Mouse (Mus musculus) gastrocnemius, adult 2 months (tissue): ENCODE measurements around the gene 1110004F10Rik. TPM values are rescaled to one million over a fixed set of nuclear protein-coding genes. Genes with fewer than 3 reads are reported as not detected.
"Not testable (repeated sequence)": the region's sequence is repeated elsewhere in the genome, so short reads cannot be mapped to it uniquely, and the experiment has no call there.

Experiments
- DNase-seq: peaks from one replicate; pipeline ENCODE4 v3.0.0; 2022
- H3K27ac ChIP-seq: fragments of 200-600 bp; 2 replicates; pipeline ENCODE4 v1.8.1; 2022; ENCODE audit warnings: mild to moderate bottlenecking
- H3K4me3 ChIP-seq: fragments of 200-600 bp; 2 replicates; pipeline ENCODE4 v1.8.1; 2022; ENCODE audit warnings: mild to moderate bottlenecking, moderate library complexity
- CTCF ChIP-seq: fragments of 200-600 bp; IDR thresholded peaks from 2 replicates; pipeline ENCODE4 v1.8.1; 2022; ENCODE audit warnings: antibody characterized with exemption, mild to moderate bottlenecking, moderate library complexity
- intact Hi-C: fragments of 180-260 bp; cut with DNase I; formaldehyde crosslinking; loops from one replicate; pipeline ENCODE4 v1.15.1; 2025
- total RNA-seq, 2 experiments: library from RNA; stranded (reverse); gene quantifications; 2 replicates each; pipeline ENCODE4 v1.2.3; 2021

Gene 1110004F10Rik
- total RNA-seq, 2 experiments from 2014 or later, result 43.5 to 48.3 TPM

GRCm38 (mm10) chr7:116036591-116037555 lies 2.3 kb upstream of the 1110004F10Rik start:
- DNase-seq, result peak; percentile 26
- H3K27ac ChIP-seq, result no peak overlapping the region
- intact Hi-C loops, result loop anchor here (10.0 kb wide), 2 partner anchors 492 to 1162 kb away; no protein-coding TSS in a partner anchor
- TF ChIP-seq CTCF, result no peak
- no peak overlapping the region for H3K4me3 ChIP-seq

- no peak for DNase-seq
- Histone ChIP-seq H3K27ac (no peak overlapping the region), H3K4me3 (peak overlapping the region; percentile 82; the same call in 1 of the 2 replicates)
- TF ChIP-seq CTCF, result no peak
- intact Hi-C loops, result loop anchor here (2.0 to 10.0 kb wide), 3 partner anchors 493 to 1163 kb away; no protein-coding TSS in a partner anchor
Observed at GRCm38 (mm10) chr7:116038024-116038423, 1.2 kb upstream of the 1110004F10Rik start.

GRCm38 (mm10) chr7:116038511-116038910 lies 686 bp upstream of the 1110004F10Rik start, which contains the start of gene Sox6:
Gene Sox6, minus strand, starts transcription at chr7:116038796.
- Histone ChIP-seq H3K4me3 (peak within 1 kb of the TSS; percentile 82), H3K27ac (peak within 1 kb of the TSS; percentile 89)
- TF ChIP-seq CTCF, result no peak
- intact Hi-C loops, result loop anchor here (2.0 to 10.0 kb wide), 3 partner anchors 494 to 1164 kb away; no protein-coding TSS in a partner anchor
- DNase-seq, result peak; percentile 25

GRCm38 (mm10) chr7:116039538-116040466 lies 605 bp downstream of the 1110004F10Rik start:
- Histone ChIP-seq H3K27ac (peak overlapping the region; percentile 89), H3K4me3 (peak overlapping the region; percentile 82)
- TF ChIP-seq CTCF, result peak; percentile 96
- intact Hi-C loops, result loop anchor here (1.0 to 10.0 kb wide), 6 partner anchors 495 to 1165 kb away; no protein-coding TSS in a partner anchor
- DNase-seq, result peak; percentile 90

- TF ChIP-seq CTCF, result no peak
- peak overlapping the region; percentile 82 for H3K4me3 ChIP-seq
- H3K27ac ChIP-seq, result peak overlapping the region; percentile 89; the same call in 1 of the 2 replicates
- no peak for DNase-seq
- intact Hi-C loops, result loop anchor here (1.0 to 5.0 kb wide), 3 partner anchors 588 to 1118 kb away; no protein-coding TSS in a partner anchor
Observed at GRCm38 (mm10) chr7:116040470-116041019, 1.3 kb downstream of the 1110004F10Rik start.

- TF ChIP-seq CTCF, result no peak
- DNase-seq, result no peak
- no peak overlapping the region for H3K4me3 ChIP-seq
- no peak overlapping the region for H3K27ac ChIP-seq
- intact Hi-C loops, result no loop called here
Observed at GRCm38 (mm10) chr7:116060739-116061138, 21.5 kb downstream of the 1110004F10Rik start.

GRCm38 (mm10) chr7:116084366-116084765 lies 45.2 kb downstream of the 1110004F10Rik start, which contains the start of gene Gm4353:
Gene Gm4353, minus strand, starts transcription at chr7:116084635.
- H3K4me3 ChIP-seq, H3K27ac ChIP-seq, DNase-seq, intact Hi-C loops: not testable (repeated sequence)

- intact Hi-C loops, result no loop called here
- peak; percentile 94 for DNase-seq
- peak; percentile 48 for TF ChIP-seq CTCF
- peak overlapping the region; percentile 90 for H3K4me3 ChIP-seq
- H3K27ac ChIP-seq, result peak overlapping the region; percentile 94
Observed at GRCm38 (mm10) chr7:116092710-116093465, 53.7 kb downstream of the 1110004F10Rik start.

- Histone ChIP-seq H3K27ac (peak overlapping the region; percentile 94), H3K4me3 (peak overlapping the region; percentile 90)
- intact Hi-C loops, result no loop called here
- TF ChIP-seq CTCF, result peak; percentile 24; the same call in 1 of the 2 replicates
- DNase-seq, result no peak
Observed at GRCm38 (mm10) chr7:116093466-116093850, 54.3 kb downstream of the 1110004F10Rik start.

GRCm38 (mm10) chr7:116099952-116100528 lies 60.8 kb downstream of the 1110004F10Rik start:
- Histone ChIP-seq H3K27ac (no peak overlapping the region), H3K4me3 (no peak overlapping the region)
- intact Hi-C loops, result loop anchor here (5.0 kb wide), 1 partner anchor 418 kb away; no protein-coding TSS in a partner anchor
- no peak for DNase-seq
- TF ChIP-seq CTCF, result no peak

- Histone ChIP-seq H3K4me3 (no peak overlapping the region), H3K27ac (no peak overlapping the region)
- DNase-seq, result no peak
- TF ChIP-seq CTCF, result no peak
- intact Hi-C loops, result no loop called here
Observed at GRCm38 (mm10) chr7:116103091-116103490, 63.9 kb downstream of the 1110004F10Rik start.
